Mouse (Mus musculus): ENCODE data around the gene Eef2kmt. TPM values are rescaled to one million over a fixed set of nuclear protein-coding genes. Genes with fewer than 3 reads are reported as not detected.

The Eef2kmt gene
- total RNA-seq (2023) = 22.9 TPM

GRCm38 (mm10) chr16:5255779-5256496 lies at the start of gene Eef2kmt:
Eef2kmt (minus strand) TSS chr16:5255983.

GRCm38 (mm10) chr16:5233418-5234313 lies 22.1 kb downstream of the Eef2kmt start, which contains the start of gene Alg1:
Alg1 (plus strand) TSS chr16:5233621.

GRCm38 (mm10) chr16:5222140-5222539 lies 33.6 kb downstream of the Eef2kmt start, which contains the start of gene AU021092:
AU021092 (minus strand) TSS chr16:5222299.

GRCm38 (mm10) chr16:5203668-5204433 lies 51.9 kb downstream of the Eef2kmt start, which contains the start of gene Nagpa:
Nagpa (minus strand) TSS chr16:5204012.

Other genes starting within 250 kb of the Eef2kmt start
- not detected for gene Smim22, start 248.7 kb downstream of the Eef2kmt start, total RNA-seq (2023)
- gene Rogdi, start 242.4 kb downstream of the Eef2kmt start, total RNA-seq (2023) = 18.5 TPM
- 113 TPM for gene Glyr1, start 206.1 kb downstream of the Eef2kmt start, total RNA-seq (2023)
- gene Ubn1, start 205.9 kb downstream of the Eef2kmt start, total RNA-seq (2023) = 120 TPM
- 1.2 TPM for gene Ppl, start 123.6 kb downstream of the Eef2kmt start, total RNA-seq (2023)
- not detected for gene Sec14l5, start 108.9 kb downstream of the Eef2kmt start, total RNA-seq (2023)
- gene Nagpa, start 52.0 kb downstream of the Eef2kmt start, total RNA-seq (2023) = 25.3 TPM
- gene AU021092, start 33.7 kb downstream of the Eef2kmt start, total RNA-seq (2023) = 0.41 TPM
- 33.2 TPM for gene Alg1, start 22.4 kb downstream of the Eef2kmt start, total RNA-seq (2023)